25 mouse cellular contexts compared by ENCODE assay signal in genomic region chr19:34707571-34707970, GRCm38 (mm10). TPM values are rescaled to one million over a fixed set of nuclear protein-coding genes. Genes with fewer than 3 reads are reported as not detected.
DNase-seq lines count a peak whose midpoint lies in the region; ATAC-seq and TF ChIP-seq lines count a peak whose summit lies in the region.
"Had no signal": no experiment of that assay in that cellular context is flagged by ENCODE, and none has a peak within 500 bp of the region (broad histone marks: within the 10 kb centered on the region; RNA-seq: fewer than 3 reads in every experiment).

No protein-coding gene starts in this region.

- H3K4me1 ChIP-seq in kidney, embryonic 15.5 days, result no peaks in the 10 kb centered on the region
- peaks cover 23% of the 10 kb centered on the region for H3K4me1 ChIP-seq in liver, adult 2 months (ENCODE audit: control insufficient read depth, insufficient read depth, low read length)
- peaks cover 17% of the 10 kb centered on the region for H3K4me1 ChIP-seq in lung, embryonic 15.5 days
- H3K4me1 ChIP-seq in lung, postnatal 0 days (ENCODE audit: insufficient read depth, low read depth, low read length), result no peaks in the 10 kb centered on the region
- H3K4me1 ChIP-seq: embryonic facial prominence, embryonic 13.5 days; embryonic facial prominence, embryonic 15.5 days; forebrain, embryonic 10.5 days; forebrain, embryonic 12.5 days had no signal

- peaks cover 19% of the 10 kb centered on the region; the same call in 1 of the 2 replicates for H3K79me2 ChIP-seq in liver, adult 2 months (ENCODE audit: control insufficient read depth, insufficient read depth, low read length)

- peak; percentile 21 to 55 for DNase-seq in kidney, adult 8-10 months
- peak; percentile 72 for DNase-seq in liver, adult 2 months (ENCODE audit: extremely low read depth, low read depth, low spot score)
- no peak for DNase-seq in liver
- DNase-seq in lung, postnatal 25 days (ENCODE audit: low spot score), result no peak
- DNase-seq in lung, postnatal 0 days (ENCODE audit: low spot score), result no peak
- no peak for DNase-seq in lung, postnatal 36 days
- DNase-seq: adrenal gland, adult 2 months; adrenal gland, postnatal 10 days; adrenal gland, postnatal 25 days; cerebellum, adult 11 months; cerebellum, adult 18-20 months; cerebellum, adult 8-10 months; cerebellum, adult 9-11 months; cerebellum, postnatal 14 days; cerebellum, postnatal 36 days; embryo, embryonic 11 days had no signal

- H3K27ac ChIP-seq in kidney, embryonic 15.5 days, result no peak overlapping the region
- H3K27ac ChIP-seq in liver, adult 2 months (replicated peaks; ENCODE audit: insufficient read depth, low read depth, low read length), result no peak overlapping the region
- H3K27ac ChIP-seq in lung, embryonic 15.5 days, result peak overlapping the region; percentile 85
- H3K27ac ChIP-seq in lung, postnatal 0 days (ENCODE audit: low read length), result 0 out of 2 replicates have a peak overlapping the region, but pooled peaks have one; percentile 57
- H3K27ac ChIP-seq: embryonic facial prominence, embryonic 13.5 days; embryonic facial prominence, embryonic 15.5 days; forebrain, embryonic 10.5 days; forebrain, embryonic 12.5 days had no signal

- H3K9ac ChIP-seq in kidney, embryonic 15.5 days, result no peak overlapping the region
- H3K9ac ChIP-seq in liver, adult 2 months (ENCODE audit: low read depth, low read length), result no peak overlapping the region
- H3K9ac ChIP-seq in lung, embryonic 15.5 days, result no peak overlapping the region
- H3K9ac ChIP-seq in lung, postnatal 0 days (replicated peaks; ENCODE audit: low read depth), result no peak overlapping the region
- H3K9ac ChIP-seq: embryonic facial prominence, embryonic 13.5 days; embryonic facial prominence, embryonic 15.5 days; forebrain, embryonic 12.5 days had no signal

- TF ChIP-seq POLR2A in liver, adult 2 months (IDR thresholded peaks at IDR 0.05; ENCODE audit: extremely low read depth, insufficient read depth, low read length), result no peak

- TF ChIP-seq EP300 in lung, postnatal 0 days (IDR thresholded peaks at IDR 0.05), result no peak

- no peaks in the 10 kb centered on the region for H3K36me3 ChIP-seq in kidney, embryonic 15.5 days
- no peaks in the 10 kb centered on the region for H3K36me3 ChIP-seq in liver, adult 2 months (ENCODE audit: control insufficient read depth, insufficient read depth, low read length)
- H3K36me3 ChIP-seq in lung, embryonic 15.5 days, result no peaks in the 10 kb centered on the region
- no peaks in the 10 kb centered on the region for H3K36me3 ChIP-seq in lung, postnatal 0 days (ENCODE audit: insufficient read depth, low read length)
- H3K36me3 ChIP-seq: embryonic facial prominence, embryonic 13.5 days; embryonic facial prominence, embryonic 15.5 days; forebrain, embryonic 10.5 days; forebrain, embryonic 12.5 days had no signal

- H3K4me2 ChIP-seq in kidney, embryonic 15.5 days, result no peak overlapping the region
- H3K4me2 ChIP-seq in lung, embryonic 15.5 days, result no peak overlapping the region
- H3K4me2 ChIP-seq in lung, postnatal 0 days (replicated peaks; ENCODE audit: low read depth, low read length), result no peak overlapping the region
- H3K4me2 ChIP-seq: embryonic facial prominence, embryonic 13.5 days; embryonic facial prominence, embryonic 15.5 days; forebrain, embryonic 12.5 days had no signal

- ATAC-seq in kidney, embryonic 15.5 days (replicated peaks; ENCODE audit: low FRiP score), result no peak
- no peak for ATAC-seq in lung, embryonic 15.5 days (ENCODE audit: borderline replicate concordance, extremely low read depth, low FRiP score, low TSS enrichment)
- ATAC-seq in lung, postnatal 0 days, result no peak
- ATAC-seq: forebrain, embryonic 14.5 days had no signal

- H3K27me3 ChIP-seq in kidney, embryonic 15.5 days, result no peaks in the 10 kb centered on the region
- H3K27me3 ChIP-seq in liver, adult 2 months (ENCODE audit: control insufficient read depth, insufficient read depth, low read length), result no peaks in the 10 kb centered on the region
- no peaks in the 10 kb centered on the region for H3K27me3 ChIP-seq in lung, embryonic 15.5 days
- H3K27me3 ChIP-seq in lung, postnatal 0 days (replicated peaks; ENCODE audit: insufficient read depth, low read length), result no peaks in the 10 kb centered on the region
- H3K27me3 ChIP-seq: embryonic facial prominence, embryonic 13.5 days; embryonic facial prominence, embryonic 15.5 days; forebrain, embryonic 12.5 days had no signal

- TF ChIP-seq CTCF in liver, adult 2 months (IDR thresholded peaks at IDR 0.05; ENCODE audit: low read depth, low read length), result no peak
- no peak for TF ChIP-seq CTCF in lung, postnatal 0 days (IDR thresholded peaks at IDR 0.05)

- 65% methylated on average over 2 of the region's 2 CpGs for WGBS in kidney, embryonic 15.5 days
- WGBS in liver, adult 2 months, result 16% methylated on average over 2 of the region's 2 CpGs
- 38% methylated on average over 2 of the region's 2 CpGs for WGBS in lung, embryonic 15.5 days
- 26% methylated on average over 2 of the region's 2 CpGs for WGBS in lung, postnatal 0 days

- H3K9me3 ChIP-seq in kidney, embryonic 15.5 days (replicated peaks), result no peaks in the 10 kb centered on the region
- H3K9me3 ChIP-seq in lung, embryonic 15.5 days, result no peaks in the 10 kb centered on the region
- H3K9me3 ChIP-seq in lung, postnatal 0 days (ENCODE audit: low read length), result no peaks in the 10 kb centered on the region
- H3K9me3 ChIP-seq: embryonic facial prominence, embryonic 13.5 days; embryonic facial prominence, embryonic 15.5 days; forebrain, embryonic 10.5 days; forebrain, embryonic 12.5 days had no signal

- H3K4me3 ChIP-seq in kidney, embryonic 15.5 days (replicated peaks), result no peak overlapping the region
- no peak overlapping the region for H3K4me3 ChIP-seq in liver, adult 2 months (ENCODE audit: insufficient read depth, low read depth, low read length)
- H3K4me3 ChIP-seq in lung, embryonic 15.5 days, result no peak overlapping the region
- no peak overlapping the region for H3K4me3 ChIP-seq in lung, postnatal 0 days (ENCODE audit: low read depth, low read length)
- H3K4me3 ChIP-seq: embryonic facial prominence, embryonic 13.5 days; embryonic facial prominence, embryonic 15.5 days; erythroblast, embryonic 14.5 days; forebrain, embryonic 10.5 days; forebrain, embryonic 12.5 days had no signal

RNA-seq across cellular contexts. Expression of gene Slc16a12, which starts 39.5 kb away (rescaled TPM):
- 10.6 and 13.4 TPM in 2 replicates for polyA plus RNA-seq in kidney, embryonic 15.5 days (2015; fragmentation: Nextera tagmentation; extraction: Ambion mirVana)
- total RNA-seq in liver, adult 2 months (2014; rRNA removed), result 65.6 and 85.9 TPM in 2 replicates
- 18.6 and 23.1 TPM in 2 replicates for polyA plus RNA-seq in liver, adult 2 months (2012; rRNA removed)
- 14.8 TPM in 2 replicates for polyA plus RNA-seq in lung, embryonic 15.5 days (2015; fragmentation: Nextera tagmentation; extraction: Ambion mirVana)
- 8.4 and 9.4 TPM in 2 replicates for polyA plus RNA-seq in lung, postnatal 0 days (2015; fragmentation: Nextera tagmentation; extraction: Ambion mirVana)
- total RNA-seq: MEL had no signal
- polyA plus RNA-seq: erythroblast, embryonic 14.5 days had no signal

Comparison
In these comparisons a context has a peak if more than half of its experiments do, and no peak if none do; other contexts are left out.
1. DNase-seq: peak in kidney, adult 8-10 months (2 of 2) and liver, adult 2 months (single experiment); none in liver (single experiment), lung, postnatal 25 days (single experiment), lung, postnatal 0 days (single experiment) and lung, postnatal 36 days (single experiment).
2. H3K27ac ChIP-seq: peak in lung, embryonic 15.5 days (single experiment) and lung, postnatal 0 days (single experiment); none in kidney, embryonic 15.5 days (single experiment) and liver, adult 2 months (single experiment).